Mouse (Mus musculus): ENCODE data around the gene Macrod1.

Macrod1 gene

GRCm38 (mm10) chr19:7143854-7144253 lies 87.2 kb downstream of the Macrod1 start:
- peak; percentile 62 to 73 for DNase-seq

- DNase-seq: no peak
Measured at GRCm38 (mm10) chr19:7144458-7144857, 87.8 kb downstream of the Macrod1 start.

DNA sequence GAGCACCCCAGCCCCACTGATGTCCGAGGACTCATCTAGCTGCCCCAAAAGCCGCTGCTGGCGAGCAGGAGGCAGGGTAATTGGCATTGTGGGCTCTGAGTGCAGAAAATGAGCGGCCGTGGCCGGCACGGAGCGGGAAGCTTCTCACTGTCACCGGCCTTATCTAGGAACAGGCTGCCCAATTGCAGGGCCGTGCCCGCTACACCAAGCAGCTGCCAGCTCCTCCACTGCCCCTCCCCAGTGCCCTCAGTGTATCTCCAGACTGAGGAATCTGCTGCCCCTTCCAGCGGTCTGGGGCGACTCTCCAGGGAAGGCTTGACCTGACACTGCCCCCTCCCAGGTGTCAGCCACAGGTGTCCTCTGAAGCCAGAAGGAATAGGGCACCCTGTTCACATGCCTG lies 89.8 kb downstream of the Macrod1 start:
- DNase-seq: no peak

GRCm38 (mm10) chr19:7148096-7148495 lies 91.5 kb downstream of the Macrod1 start:
- no peak for DNase-seq

DNA sequence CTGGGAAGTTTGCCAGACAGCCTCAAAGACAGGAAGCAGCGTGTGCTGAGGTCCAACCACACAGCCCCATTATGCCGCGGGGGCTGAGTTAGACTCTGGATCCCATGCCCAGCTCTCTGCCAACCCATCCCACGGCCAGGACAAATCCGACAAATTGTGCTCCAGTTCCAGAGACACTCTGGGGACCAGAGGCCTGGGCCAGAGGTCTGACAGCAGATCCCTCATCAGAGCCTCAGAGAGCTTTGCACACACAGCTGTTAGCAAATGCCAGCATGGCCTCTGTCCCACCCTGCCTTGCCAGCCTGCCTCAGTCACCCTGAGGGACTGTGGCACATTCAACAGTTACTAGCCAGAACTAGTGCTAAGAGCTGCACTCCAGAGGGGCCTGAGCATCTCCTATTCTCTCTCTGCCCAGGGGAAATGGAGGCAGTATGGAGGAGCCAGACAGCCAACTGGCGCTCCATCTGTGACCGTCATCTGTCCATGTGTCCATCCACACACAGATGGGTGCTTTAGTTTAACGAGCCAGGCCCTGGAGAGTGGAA lies 92.0 kb downstream of the Macrod1 start:
- DNase-seq: peak in 1 of 2 experiments; percentile 57

- DNase-seq: no peak
Measured at GRCm38 (mm10) chr19:7149158-7149685, 92.6 kb downstream of the Macrod1 start.

DNA sequence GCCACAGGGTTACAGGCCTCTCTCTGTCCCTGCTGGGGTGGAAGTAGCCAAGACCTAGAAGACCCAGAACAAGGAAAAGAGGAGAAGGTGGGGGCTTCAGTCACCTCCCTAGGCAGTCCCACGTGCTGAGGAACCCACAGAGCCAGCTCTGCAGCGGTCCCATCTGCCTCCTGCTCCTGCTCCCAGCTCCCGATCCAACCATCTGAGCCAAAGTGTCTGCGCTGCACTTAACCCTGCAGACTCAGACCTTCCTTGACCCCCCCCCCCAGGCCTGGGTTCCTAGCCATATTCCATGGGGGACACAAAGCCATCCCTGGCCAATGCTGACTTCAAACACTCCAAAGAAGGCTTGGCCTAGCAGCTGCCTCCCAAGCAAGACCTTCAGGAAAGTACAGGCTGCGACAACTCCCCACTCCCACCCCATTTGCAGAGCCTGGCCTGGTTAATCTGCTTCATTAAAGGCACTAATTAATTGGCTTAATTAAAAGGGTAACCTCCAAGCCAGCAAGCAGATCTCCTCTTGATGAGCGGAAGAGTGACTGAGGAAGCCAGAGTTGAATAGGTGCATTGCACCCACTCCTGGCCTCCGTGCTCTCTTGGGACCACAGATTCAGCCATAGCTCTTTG lies 94.8 kb downstream of the Macrod1 start:
- DNase-seq: no peak

- no peak for DNase-seq
Measured at GRCm38 (mm10) chr19:7151927-7152653, 95.5 kb downstream of the Macrod1 start.

DNA sequence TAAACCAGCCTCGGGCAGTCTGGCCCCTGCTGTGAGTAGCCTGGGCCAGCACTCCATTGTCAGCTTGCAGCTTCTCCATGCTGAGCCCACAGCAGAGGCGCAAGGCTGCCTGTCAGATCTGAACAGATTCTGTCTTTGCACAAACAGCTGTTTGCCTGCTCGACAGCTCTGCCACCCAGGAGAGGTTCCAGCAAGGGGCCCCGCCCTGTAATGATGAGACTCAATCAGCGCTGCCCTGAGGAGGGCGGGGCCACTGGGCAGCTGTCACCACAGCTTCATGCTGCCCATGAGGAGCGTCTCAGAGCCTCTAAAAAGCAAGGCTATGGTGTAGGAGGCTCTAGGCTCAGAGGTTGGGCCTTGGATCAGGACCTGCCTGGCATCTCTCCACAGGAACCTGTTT lies 96.6 kb downstream of the Macrod1 start:
- no peak for DNase-seq

DNA sequence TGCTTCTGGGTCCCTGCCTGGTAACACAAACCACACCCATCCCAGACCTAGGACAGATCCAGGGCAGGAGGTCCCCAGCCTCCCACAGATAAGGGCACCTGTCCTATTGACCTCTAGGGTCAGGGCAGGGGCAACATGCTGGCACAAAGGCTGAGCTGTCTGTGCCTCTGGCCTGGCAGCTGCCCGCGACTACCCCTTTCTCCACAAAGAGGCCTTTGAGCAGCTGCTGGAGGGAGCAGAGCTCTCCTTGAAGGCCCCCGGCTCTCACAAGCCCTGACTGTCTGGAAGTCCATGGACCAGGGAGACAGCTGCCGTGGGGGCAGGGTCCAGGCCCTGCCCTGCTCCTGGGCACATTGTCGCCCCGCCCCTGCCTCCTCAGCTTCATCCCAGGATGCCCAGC lies 98.6 kb downstream of the Macrod1 start:
- peak in 1 of 2 experiments; percentile 46 for DNase-seq

DNA sequence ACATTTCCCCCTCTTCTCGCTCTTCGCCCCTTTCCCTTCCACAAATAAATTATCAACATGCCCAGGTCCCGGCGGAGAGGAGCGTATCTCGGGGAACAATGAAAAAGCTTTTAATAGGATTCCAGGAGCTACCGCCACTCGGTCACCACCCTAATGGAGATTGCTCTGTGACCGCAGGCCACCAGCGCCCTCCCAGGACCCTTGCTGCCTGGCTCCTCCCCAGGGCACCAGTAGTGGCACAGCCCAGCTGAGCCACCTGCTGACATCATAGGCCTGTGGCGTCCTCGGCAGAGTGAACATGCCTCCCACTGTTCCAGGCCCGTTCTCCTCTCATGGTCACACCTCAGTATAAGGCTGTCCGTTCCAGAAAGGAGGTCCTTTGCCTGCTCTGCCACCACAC lies 101.1 kb downstream of the Macrod1 start:
- no peak for DNase-seq

DNA sequence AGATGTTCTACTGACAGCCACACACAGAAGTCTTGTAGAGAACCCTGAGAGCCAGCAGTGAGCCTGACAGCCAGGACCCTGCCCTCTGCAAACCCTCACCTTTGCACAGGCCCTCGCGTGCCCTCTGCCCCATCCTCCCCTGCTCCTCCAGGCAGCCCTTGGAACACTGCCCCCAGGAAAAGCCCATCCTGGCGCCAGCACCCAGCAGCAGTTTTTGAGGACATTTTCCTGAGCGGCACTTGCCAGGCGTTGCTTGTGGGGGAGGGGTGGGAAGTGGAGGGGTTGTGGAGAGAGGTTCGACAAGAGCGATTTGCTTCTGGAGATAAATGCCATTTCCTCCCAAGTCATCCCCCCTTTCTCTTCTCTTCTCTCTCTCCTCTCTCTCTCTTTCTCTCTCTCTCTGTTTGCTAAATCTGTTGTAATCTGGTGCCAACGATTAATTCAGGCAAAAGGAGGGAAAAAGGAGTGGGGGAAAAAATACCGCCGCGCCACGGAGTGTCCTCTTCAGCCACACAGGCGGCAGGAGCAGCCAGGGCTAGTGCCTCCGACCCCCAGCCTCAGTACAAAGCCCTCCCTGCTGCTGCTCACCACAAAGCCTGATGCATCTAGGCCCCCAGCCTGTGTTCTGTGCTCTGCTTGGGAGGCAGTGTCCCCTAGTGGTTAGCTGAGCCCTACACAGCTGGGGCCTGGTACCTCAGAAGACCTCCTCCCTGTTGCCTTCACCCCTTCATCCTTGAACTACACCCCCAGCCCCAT lies 103.7 kb downstream of the Macrod1 start:
- peak in 1 of 2 experiments; percentile 66 for DNase-seq

DNA sequence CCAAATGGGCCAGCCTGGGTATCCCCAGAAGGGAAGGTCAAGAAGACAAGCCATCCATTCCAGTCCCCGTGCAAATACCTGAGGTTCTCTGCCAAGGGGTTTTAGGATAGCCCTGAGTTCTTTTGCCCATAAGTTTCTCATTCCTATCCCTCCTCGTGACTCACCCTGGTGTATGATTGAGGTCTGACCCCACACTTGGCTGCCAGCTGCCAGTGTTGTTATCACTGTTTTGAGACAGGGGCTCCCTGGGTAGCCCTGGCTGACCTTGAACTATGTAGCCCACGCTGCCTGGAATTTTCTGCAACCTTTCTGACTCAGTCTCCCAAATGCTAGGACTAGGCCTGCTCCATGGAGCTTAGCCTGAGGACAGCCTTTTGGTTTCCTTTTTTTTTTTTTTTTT lies 104.5 kb downstream of the Macrod1 start:
- DNase-seq: no peak

DNA sequence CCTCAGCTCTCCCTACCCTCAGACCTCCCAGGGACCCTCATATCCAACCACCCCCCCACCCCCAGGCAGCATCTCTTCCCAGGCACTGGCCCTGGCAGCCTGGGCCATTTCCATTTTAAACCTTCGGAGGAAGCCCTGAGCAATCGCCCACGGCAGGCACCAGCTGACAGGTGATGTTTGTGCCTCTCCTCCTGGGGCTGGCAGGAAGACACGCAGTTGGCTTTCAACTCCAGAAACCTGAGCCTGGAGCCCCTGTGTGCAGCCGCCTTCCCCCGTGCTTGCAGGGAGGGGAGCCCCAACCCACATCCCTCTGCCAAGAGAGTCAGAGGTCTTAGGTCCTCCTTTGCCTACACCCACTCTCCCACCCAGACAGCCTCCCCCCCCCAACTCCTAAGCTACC lies 107.6 kb downstream of the Macrod1 start:
- DNase-seq: peak; percentile 69 to 74

DNA sequence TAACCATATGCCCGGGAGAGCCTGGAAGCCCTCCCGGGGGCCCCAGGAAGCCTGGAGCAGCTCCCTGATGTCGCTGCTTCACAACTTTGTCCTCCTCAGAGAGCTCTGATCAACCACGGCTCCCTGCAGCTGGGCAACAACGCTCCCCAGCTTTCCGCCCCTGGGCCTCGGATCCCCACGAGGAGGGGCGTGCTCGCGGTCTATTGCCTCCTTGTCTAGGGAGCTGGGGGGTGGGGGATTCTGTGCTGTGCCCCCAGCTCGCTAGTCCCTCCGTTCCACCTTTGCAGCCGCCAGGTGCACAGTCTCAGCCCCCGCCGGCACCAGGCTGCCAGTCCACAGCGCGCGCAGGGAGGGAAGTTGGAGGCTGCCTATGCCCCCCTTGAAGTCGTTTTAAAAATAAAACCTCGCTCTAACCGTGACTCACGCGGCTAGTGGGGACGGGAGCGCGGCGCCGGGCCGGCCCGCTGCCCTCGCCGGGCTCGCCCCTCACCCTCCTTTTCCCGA lies 108.3 kb downstream of the Macrod1 start:
- DNase-seq: peak; percentile 68 to 69

- peak; percentile 77 to 89 for DNase-seq
Measured at GRCm38 (mm10) chr19:7165509-7166199, 109.0 kb downstream of the Macrod1 start.

- DNase-seq: no peak
Measured at GRCm38 (mm10) chr19:7166200-7166711, 109.6 kb downstream of the Macrod1 start.

DNA sequence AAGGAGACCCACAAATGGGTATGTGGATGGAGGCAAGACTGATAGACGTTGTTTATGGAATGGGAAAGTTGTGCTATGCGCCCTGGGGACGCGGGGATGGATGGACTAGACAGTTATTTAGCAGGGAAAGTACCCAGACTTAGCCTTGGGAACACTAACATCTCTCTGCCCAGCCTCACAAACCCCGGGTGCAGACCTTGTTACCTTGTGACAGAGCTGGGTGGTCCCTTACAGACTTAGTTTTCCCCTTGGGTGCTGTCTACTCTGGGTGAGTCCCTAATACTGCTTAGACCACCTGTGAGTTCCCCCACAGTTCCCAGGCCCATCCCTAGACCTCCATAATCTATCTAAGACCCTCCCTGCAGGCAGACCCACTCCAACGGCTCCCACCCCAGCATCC lies 110.2 kb downstream of the Macrod1 start:
- no peak for DNase-seq

- no peak for DNase-seq
Measured at GRCm38 (mm10) chr19:7168423-7168822, 111.8 kb downstream of the Macrod1 start.

GRCm38 (mm10) chr19:7170916-7171315 lies 114.3 kb downstream of the Macrod1 start:
- no peak for DNase-seq

DNA sequence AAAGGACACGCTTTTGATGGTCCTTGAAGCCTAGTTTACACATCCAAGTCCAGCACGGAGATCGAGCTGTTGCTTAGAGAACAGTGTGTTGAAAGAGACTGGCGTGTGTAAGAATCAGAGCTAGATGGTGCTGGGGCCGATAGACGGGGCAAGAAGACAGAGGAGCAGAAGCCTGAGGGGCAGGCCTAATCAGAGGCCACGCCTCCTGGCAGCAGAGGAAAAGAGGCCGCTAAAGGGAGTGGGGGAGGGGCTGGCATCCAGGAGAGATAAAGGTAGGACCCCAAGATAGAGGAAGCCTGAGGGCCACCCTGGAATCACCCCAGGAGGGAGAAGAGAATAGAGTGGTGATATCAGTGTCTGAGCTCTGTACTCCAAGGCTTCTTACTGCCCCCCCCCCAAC lies 114.8 kb downstream of the Macrod1 start:
- DNase-seq: no peak

All from cerebellum, postnatal 25 days (tissue).